Mouse (Mus musculus) intestine, postnatal 0 days (tissue): Measurements from ENCODE around the gene Cltc. TPM values are rescaled to one million over a fixed set of nuclear protein-coding genes. Genes with fewer than 3 reads are reported as not detected.

Experiments used
- ATAC-seq: fragments of 200-750 bp; cut with Nextera tagmentation; 2 replicates; pipeline ENCODE4 v1.8.0; 2017; ENCODE audit warnings: mild to moderate bottlenecking, moderate TSS enrichment, moderate library complexity
- H3K27ac ChIP-seq: fragments of 300-500 bp; sonication (generic); 2 replicates; pipeline ENCODE4 v1.5.1; 2014; ENCODE audit warnings: mild to moderate bottlenecking, low read depth, low read length, moderate library complexity
- H3K27me3 ChIP-seq: fragments of 300-500 bp; sonication (generic); replicated peaks from 2 replicates; pipeline ENCODE4 v1.6.1; 2014; ENCODE audit warnings: low read length, mixed read lengths; ENCODE audit not compliant: control insufficient read depth, insufficient read depth
- H3K36me3 ChIP-seq: fragments of 300-500 bp; sonication (generic); 2 replicates; pipeline ENCODE4 v1.6.1; 2014; ENCODE audit warnings: mild to moderate bottlenecking, moderate library complexity; ENCODE audit not compliant: control insufficient read depth, insufficient read depth
- H3K4me1 ChIP-seq: fragments of 300-500 bp; sonication (generic); replicated peaks from 2 replicates; pipeline ENCODE4 v1.6.1; 2014; ENCODE audit warnings: antibody characterized with exemption, low read length, mixed read lengths; ENCODE audit not compliant: control insufficient read depth, insufficient read depth
- H3K4me2 ChIP-seq: fragments of 300-500 bp; sonication (generic); replicated peaks from 2 replicates; pipeline ENCODE4 v1.6.1; 2014; ENCODE audit warnings: low read depth, mild to moderate bottlenecking, moderate library complexity
- H3K4me3 ChIP-seq: fragments of 300-500 bp; sonication (generic); 2 replicates; pipeline ENCODE4 v1.5.1; 2014; ENCODE audit warnings: low read depth, low read length
- H3K9ac ChIP-seq: fragments of 300-500 bp; sonication (generic); 2 replicates; pipeline ENCODE4 v1.6.1; 2014; ENCODE audit warnings: mild to moderate bottlenecking, low read depth, low read length
- H3K9me3 ChIP-seq: fragments of 300-500 bp; sonication (generic); 2 replicates; pipeline ENCODE4 v1.6.1; 2016; ENCODE audit warnings: mixed run types; ENCODE audit not compliant: control insufficient read depth
- CTCF ChIP-seq: sonication (generic); IDR thresholded peaks from 2 replicates; pipeline ENCODE4 v1.5.1; 2016; ENCODE audit warnings: low read depth, mild to moderate bottlenecking, control low read depth, antibody characterized with exemption, moderate library complexity
- WGBS: fragments of 180-500 bp; shearing (Covaris S2); extraction: QIAGEN DNeasy Blood & Tissue Kit; methylation state at CpG from one replicate; pipeline ENCODE4 v1.1.7; 2014; 5-methylcytosine and 5-hydroxymethylcytosine counted together
- polyA plus RNA-seq: library from polyadenylated mRNA; unstranded; fragments of >200 nt; fragmentation: Nextera tagmentation; extraction: Ambion mirVana; gene quantifications from 2 replicates; pipeline ENCODE4 v1.2.1, GENCODE M21; 2015

Cltc gene
- polyA plus RNA-seq, 1 experiment from 2014 or later = 87.3 TPM

DNA sequence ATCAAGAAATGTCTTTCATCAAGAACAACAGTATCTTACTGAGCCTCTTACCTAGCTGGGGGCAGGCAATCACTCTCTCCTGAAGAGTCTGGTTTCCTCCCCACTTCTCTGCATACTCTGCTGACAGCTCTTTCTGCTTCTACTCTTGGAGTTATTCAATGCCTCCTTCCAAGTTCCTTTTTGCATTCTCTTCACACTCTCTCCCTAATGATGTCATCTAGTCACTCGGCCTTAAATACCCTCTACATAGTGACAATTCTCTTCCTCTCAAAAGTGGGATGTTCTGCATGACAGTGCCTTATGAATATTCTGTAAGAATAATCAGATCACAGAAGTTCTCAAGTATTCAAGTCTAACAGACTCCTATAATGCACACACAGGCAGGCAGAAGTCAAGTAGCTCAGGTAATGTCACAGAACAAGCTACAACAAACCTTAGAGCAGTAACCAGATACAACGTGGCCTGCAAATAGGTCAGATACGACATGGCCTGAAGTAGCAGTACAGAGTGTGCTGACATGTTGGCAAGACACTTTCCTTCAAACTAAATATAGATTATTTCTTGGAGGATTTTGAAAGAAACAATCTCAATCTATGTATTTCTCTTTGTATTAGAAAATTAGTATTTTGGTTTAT lies 86.2 kb downstream of the Cltc start:
- H3K9me3 ChIP-seq = no peaks in the 10 kb centered on the region
- no peak overlapping the region for H3K27ac ChIP-seq
- no peak overlapping the region for H3K4me2 ChIP-seq
- no peak overlapping the region for H3K9ac ChIP-seq
- H3K4me1 ChIP-seq = no peaks in the 10 kb centered on the region; the same call in 1 of the 2 replicates
- ATAC-seq = no peak
- no peaks in the 10 kb centered on the region for H3K36me3 ChIP-seq
- no peak for TF ChIP-seq CTCF
- H3K4me3 ChIP-seq = no peak overlapping the region
- no peaks in the 10 kb centered on the region for H3K27me3 ChIP-seq
- 67% methylated on average over 3 of the region's 3 CpGs for WGBS

- H3K4me2 ChIP-seq = no peak overlapping the region
- H3K36me3 ChIP-seq = peaks cover 21% of the 10 kb centered on the region
- no peaks in the 10 kb centered on the region for H3K4me1 ChIP-seq
- 72% methylated on average over 3 of the region's 3 CpGs for WGBS
- H3K4me3 ChIP-seq = no peak overlapping the region
- no peaks in the 10 kb centered on the region for H3K9me3 ChIP-seq
- no peak overlapping the region for H3K27ac ChIP-seq
- ATAC-seq = no peak
- H3K27me3 ChIP-seq = no peaks in the 10 kb centered on the region
- no peak for TF ChIP-seq CTCF
- H3K9ac ChIP-seq = no peak overlapping the region
Observed at GRCm38 (mm10) chr11:86668169-86668568, 89.2 kb downstream of the Cltc start.

DNA sequence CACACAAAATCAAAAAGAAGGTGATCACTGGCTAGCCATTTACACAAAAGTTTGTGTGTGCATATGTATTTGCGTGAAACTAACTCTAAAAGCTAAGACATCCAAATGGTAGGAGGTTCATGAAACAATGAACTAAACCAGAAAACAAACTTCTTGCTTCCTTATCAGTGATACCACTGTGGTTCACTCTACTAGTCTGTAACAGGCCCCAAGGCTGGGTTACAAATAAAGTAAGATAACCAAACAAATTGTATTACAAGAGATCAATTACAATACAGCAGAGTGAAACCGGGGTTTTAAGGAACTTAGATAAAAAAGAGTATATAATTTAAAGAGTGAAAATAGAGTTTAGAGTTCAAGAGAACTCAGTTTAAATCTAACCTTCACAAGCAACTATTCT lies 89.8 kb downstream of the Cltc start:
- no peak for ATAC-seq
- no peak overlapping the region for H3K9ac ChIP-seq
- no peaks in the 10 kb centered on the region for H3K4me1 ChIP-seq
- 73% methylated on average over 2 of the region's 2 CpGs for WGBS
- no peaks in the 10 kb centered on the region for H3K9me3 ChIP-seq
- H3K27me3 ChIP-seq = no peaks in the 10 kb centered on the region
- H3K4me2 ChIP-seq = no peak overlapping the region
- no peak overlapping the region for H3K4me3 ChIP-seq
- no peak overlapping the region for H3K27ac ChIP-seq
- TF ChIP-seq CTCF = no peak
- peaks cover 26% of the 10 kb centered on the region for H3K36me3 ChIP-seq

GRCm38 (mm10) chr11:86664406-86664805 lies 93.0 kb downstream of the Cltc start:
- Histone ChIP-seq H3K27ac (no peak overlapping the region), H3K9ac (no peak overlapping the region), H3K27me3 (no peaks in the 10 kb centered on the region), H3K4me1 (no peaks in the 10 kb centered on the region), H3K9me3 (no peaks in the 10 kb centered on the region), H3K4me2 (no peak overlapping the region), H3K36me3 (peaks cover 39% of the 10 kb centered on the region), H3K4me3 (no peak overlapping the region)
- no peak for TF ChIP-seq CTCF
- ATAC-seq = no peak
- 94% methylated on average over 3 of the region's 3 CpGs for WGBS

DNA sequence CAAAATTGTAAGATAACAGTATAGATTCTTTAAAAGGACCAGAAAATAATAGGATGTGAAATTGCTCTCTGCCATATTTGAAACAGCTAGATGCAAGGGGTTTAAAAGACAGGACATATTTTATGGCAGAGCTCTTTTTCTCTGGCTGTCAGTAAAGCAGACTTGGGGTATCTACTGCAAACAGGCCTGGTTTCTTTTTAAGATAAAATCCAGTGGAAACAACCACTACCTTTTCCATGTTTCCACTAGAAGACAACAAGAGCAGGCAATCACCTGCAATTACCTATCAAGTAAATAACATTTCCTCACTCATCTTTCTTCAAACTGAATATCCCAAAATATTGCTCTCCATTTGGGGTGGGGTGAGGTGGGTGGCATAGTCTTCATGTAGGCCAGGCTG lies 93.4 kb downstream of the Cltc start:
- Histone ChIP-seq H3K36me3 (peaks cover 39% of the 10 kb centered on the region), H3K4me1 (no peaks in the 10 kb centered on the region), H3K9me3 (no peaks in the 10 kb centered on the region), H3K4me3 (no peak overlapping the region), H3K4me2 (no peak overlapping the region), H3K27me3 (no peaks in the 10 kb centered on the region), H3K9ac (no peak overlapping the region), H3K27ac (no peak overlapping the region)
- ATAC-seq = no peak
- no peak for TF ChIP-seq CTCF

GRCm38 (mm10) chr11:86662986-86663895 lies 94.1 kb downstream of the Cltc start:
- Histone ChIP-seq H3K27me3 (no peaks in the 10 kb centered on the region), H3K4me3 (no peak overlapping the region), H3K36me3 (peaks cover 44% of the 10 kb centered on the region), H3K27ac (no peak overlapping the region), H3K4me2 (no peak overlapping the region), H3K9me3 (no peaks in the 10 kb centered on the region), H3K9ac (no peak overlapping the region), H3K4me1 (no peaks in the 10 kb centered on the region)
- WGBS = 91% methylated on average over 8 of the region's 8 CpGs
- ATAC-seq = no peak
- TF ChIP-seq CTCF = no peak
